Mouse (Mus musculus): ENCODE results near the gene Atp6v1a. TPM values are rescaled to one million over a fixed set of nuclear protein-coding genes. Genes with fewer than 3 reads are reported as not detected.

Atp6v1a gene
- polyA plus RNA-seq, 1 experiment from 2014 or later = 55.2 TPM

DNA sequence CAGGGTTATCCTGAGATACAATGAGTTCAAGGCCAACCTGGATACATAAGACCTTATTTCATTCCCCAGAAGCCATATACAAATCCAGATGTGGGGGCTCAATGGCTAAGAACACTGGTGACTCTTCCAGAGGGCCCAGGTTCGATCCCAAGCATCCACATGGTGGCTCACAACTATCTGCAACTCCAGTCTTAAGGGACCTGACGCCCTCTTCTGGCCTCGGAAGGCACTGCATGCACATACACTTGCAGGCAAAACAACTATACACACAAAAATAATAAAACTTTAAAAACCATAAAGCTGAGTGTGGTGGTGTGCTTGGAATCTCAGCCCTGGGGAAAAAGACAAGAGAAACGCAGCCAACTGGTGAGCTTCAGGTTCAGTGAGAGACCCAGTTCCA, 100.4 kb downstream of the Atp6v1a start:
- Histone ChIP-seq H3K27ac (no peak overlapping the region), H3K4me2 (no peak overlapping the region), H3K4me1 (no peaks in the 10 kb centered on the region), H3K36me3 (replicated peaks) (no peaks in the 10 kb centered on the region), H3K4me3 (replicated peaks) (no peak overlapping the region), H3K9me3 (0 out of 2 replicates have a peak, but pooled peaks cover 2% of the 10 kb centered on the region), H3K9ac (no peak overlapping the region), H3K27me3 (no peaks in the 10 kb centered on the region)
- 77% methylated on average over 4 of the region's 4 CpGs for WGBS
- ATAC-seq (ENCODE audit: low FRiP score) = no peak

Other genes starting within 250 kb of the Atp6v1a start
- 17.3 and 17.6 TPM in 2 replicates for gene Ccdc191, start 249.9 kb downstream of the Atp6v1a start, polyA plus RNA-seq (2016; fragmentation: Nextera tagmentation; extraction: Ambion mirVana)
- gene Qtrt2, start 212.9 kb downstream of the Atp6v1a start, polyA plus RNA-seq (2016; fragmentation: Nextera tagmentation; extraction: Ambion mirVana) = 34.7 and 35.6 TPM in 2 replicates
- 0.62 and 0.66 TPM in 2 replicates for gene Zdhhc23, start 159.9 kb downstream of the Atp6v1a start, polyA plus RNA-seq (2016; fragmentation: Nextera tagmentation; extraction: Ambion mirVana)
- gene Gramd1c, start 76.4 kb downstream of the Atp6v1a start, polyA plus RNA-seq (2016; fragmentation: Nextera tagmentation; extraction: Ambion mirVana) = 3.8 and 3.9 TPM in 2 replicates
- gene Naa50, start 125 bp upstream of the Atp6v1a start, polyA plus RNA-seq (2016; fragmentation: Nextera tagmentation; extraction: Ambion mirVana) = 116 and 117 TPM in 2 replicates
- gene Usf3, start 33.5 kb upstream of the Atp6v1a start, polyA plus RNA-seq (2016; fragmentation: Nextera tagmentation; extraction: Ambion mirVana) = 4.7 and 4.8 TPM in 2 replicates
- gene Sidt1, start 193.5 kb upstream of the Atp6v1a start, polyA plus RNA-seq (2016; fragmentation: Nextera tagmentation; extraction: Ambion mirVana) = 0.14 and 0.23 TPM in 2 replicates
- 36.6 and 37.8 TPM in 2 replicates for gene Spice1, start 207.4 kb upstream of the Atp6v1a start, polyA plus RNA-seq (2016; fragmentation: Nextera tagmentation; extraction: Ambion mirVana)

Data from forebrain, embryonic 12.5 days (tissue).